Mouse (Mus musculus): ENCODE measurements at regions not wholly inside any gene's neighbourhood (a gene's known extent, or its start where the extent isn't known, plus 50 kb on each side); places are given as distances from the start of the nearest gene placed in this dataset.
"Not testable (repeated sequence)": the region's sequence is repeated elsewhere in the genome, so short reads cannot be mapped to it uniquely, and the experiment has no call there.

DNA sequence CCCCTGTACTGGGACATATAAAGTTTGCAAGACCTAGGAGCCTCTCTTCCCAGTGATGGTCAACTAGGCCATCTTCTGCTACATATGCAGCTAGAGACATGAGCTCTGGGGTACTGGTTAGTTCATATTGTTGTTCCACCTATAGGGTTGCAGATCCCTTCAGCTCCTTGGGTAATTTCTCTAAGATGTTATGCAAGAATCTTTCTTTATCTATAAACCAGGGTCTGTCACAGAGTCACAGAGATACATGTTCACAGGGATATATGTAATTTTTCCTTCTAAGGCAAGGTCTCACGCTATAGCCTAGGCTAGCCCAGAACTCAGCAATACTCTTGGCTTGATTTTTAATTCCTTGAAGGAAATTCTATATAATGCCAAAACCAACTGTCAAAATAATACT, 56.9 kb downstream of the Zfp36l1 start:
- not testable (repeated sequence) for DNase-seq (ENCODE audit: low read depth, low spot score)

DNA sequence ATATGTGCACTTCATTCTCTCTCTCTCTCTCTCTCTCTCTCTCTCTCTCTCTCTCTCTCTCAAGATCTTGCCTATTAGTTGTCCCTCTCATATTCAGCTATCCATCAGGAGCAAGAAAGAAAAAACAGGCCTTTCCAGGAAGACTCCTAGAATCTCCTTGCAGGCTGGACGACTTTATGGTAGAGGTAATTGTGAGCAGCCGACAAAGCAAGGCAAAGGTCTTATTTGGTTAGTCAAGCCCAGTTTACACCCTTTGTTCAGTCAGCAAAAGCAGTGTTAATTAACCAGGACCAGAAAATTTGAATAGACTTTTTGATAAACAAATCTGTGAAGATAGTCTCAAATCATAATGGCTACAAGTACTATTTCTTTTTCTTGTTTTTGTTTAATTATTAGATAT, 57.4 kb downstream of the Zfp36l1 start:
- no peak for DNase-seq (ENCODE audit: low read depth, low spot score)

DNA sequence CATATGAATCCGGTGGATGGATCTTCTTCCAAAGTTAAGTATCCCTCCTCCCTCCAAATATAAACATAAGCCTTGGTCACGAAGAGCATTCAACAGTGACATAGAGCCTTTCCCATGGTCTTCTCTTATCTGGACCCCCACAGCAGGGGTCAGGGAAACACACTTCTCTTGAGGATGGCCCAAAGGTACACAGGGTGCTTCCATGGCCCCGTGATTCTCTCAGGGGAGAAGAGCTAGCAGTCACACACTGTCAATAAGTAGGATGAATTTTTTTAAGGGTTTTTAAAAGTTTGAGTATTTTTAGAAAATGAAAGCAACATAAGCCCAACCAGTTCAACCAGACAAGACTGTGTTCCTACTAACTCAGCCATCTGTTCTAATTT, 58.2 kb downstream of the Zfp36l1 start:
- no peak for DNase-seq (ENCODE audit: low read depth, low spot score)

DNA sequence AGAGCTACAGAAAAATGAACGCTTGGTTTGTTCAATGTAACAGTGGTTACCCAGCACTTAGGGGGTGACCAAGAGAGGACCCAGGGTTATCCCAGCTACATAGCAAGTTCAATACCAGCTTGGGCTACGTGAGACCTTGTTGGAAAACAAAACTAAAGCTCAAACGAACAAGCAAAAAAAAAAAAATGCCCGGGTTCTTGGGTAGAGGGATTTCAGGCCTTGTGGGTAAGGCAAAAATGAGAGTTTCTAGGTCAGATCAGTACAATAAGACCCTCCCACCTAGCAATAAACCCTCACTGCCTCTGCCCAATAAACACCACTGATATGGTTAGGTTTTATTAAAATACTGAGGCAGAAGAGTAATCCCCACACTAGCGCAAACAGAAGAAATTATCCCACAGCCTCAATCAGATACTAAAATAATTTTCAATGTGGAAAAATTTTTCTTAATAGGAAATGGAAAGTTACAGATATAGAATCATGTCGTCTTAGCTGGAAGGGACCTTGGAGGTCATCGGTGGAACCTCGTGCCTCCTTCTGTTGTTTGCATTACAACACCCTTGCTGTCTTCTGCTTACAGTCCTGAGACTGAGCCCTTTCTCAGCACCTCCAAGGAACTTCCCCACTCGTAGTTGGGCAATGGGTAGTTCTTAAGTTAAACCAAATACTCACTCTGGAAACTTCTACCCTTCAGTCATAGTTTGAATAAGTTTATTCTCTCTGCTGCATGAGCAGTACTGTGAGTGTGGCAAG, 58.7 kb downstream of the Zfp36l1 start:
- no peak for DNase-seq (ENCODE audit: low read depth, low spot score)

DNA sequence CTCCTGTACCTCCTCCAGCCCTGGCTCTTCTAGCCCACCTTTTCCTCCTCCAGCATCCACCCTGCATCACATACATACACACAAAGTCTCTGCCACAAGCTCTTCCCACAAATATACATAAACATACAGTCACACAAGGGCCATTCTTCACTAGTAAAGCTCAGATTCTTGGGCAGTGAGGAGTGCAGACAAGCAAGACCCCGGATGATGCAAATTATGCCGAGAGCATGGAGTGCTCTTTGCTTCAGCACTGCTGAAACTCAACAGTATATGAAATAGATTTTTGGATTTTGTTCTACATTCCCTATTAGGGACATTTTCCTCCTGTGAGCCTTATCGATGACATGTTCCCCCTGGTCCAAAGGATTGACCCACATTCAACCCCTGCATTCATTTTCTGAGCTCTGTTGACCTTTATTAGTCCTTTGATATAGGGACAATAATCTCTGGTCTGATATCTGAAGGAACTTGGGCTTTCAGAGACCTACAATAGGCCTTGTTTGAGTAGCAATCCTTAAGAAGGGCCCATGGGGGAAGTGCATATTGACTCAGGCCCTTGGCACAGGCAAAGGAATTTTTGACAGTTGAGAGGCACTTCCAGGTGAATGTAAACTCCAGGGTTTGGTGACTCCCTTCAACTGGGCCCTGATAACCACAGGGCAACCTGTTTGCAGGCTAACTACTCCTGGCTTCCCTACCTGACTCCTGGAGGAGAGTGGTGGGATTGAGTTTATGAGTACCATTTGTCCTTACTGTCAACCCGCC, 64.4 kb downstream of the Zfp36l1 start:
- no peak for DNase-seq (ENCODE audit: low read depth, low spot score)

DNA sequence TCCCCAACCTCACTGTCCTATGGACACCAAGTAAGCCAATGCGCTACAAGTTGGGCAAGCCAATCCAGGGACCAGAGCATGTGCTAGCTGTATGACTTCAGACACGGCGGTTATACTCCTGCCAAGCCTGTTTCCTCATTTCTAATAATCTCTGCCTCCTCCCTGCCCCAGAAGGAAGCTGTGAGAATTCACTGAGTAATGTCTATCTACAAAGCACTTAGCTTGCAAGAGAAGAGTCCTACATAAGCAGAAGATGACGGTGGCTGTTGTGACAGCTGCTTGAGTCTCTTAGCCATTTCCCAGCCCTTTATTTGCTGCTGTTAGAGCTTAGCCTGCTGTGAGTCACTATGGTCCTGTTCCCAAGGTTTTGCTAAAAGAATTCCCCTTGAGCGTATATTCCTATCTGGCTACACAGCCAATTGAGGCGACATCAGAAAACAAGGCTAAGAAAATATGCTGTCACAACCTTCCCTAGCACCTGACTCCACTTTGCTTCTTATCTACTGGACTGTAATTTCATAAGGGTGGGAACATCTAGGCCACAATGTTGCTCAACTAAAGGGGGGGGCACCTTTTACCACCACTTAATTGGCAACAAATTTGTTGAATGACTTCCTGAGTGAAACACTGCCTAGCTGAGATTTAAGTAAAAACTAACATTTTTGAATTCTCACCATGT, 66.0 kb downstream of the Zfp36l1 start:
- no peak for DNase-seq (ENCODE audit: low read depth, low spot score)

DNA sequence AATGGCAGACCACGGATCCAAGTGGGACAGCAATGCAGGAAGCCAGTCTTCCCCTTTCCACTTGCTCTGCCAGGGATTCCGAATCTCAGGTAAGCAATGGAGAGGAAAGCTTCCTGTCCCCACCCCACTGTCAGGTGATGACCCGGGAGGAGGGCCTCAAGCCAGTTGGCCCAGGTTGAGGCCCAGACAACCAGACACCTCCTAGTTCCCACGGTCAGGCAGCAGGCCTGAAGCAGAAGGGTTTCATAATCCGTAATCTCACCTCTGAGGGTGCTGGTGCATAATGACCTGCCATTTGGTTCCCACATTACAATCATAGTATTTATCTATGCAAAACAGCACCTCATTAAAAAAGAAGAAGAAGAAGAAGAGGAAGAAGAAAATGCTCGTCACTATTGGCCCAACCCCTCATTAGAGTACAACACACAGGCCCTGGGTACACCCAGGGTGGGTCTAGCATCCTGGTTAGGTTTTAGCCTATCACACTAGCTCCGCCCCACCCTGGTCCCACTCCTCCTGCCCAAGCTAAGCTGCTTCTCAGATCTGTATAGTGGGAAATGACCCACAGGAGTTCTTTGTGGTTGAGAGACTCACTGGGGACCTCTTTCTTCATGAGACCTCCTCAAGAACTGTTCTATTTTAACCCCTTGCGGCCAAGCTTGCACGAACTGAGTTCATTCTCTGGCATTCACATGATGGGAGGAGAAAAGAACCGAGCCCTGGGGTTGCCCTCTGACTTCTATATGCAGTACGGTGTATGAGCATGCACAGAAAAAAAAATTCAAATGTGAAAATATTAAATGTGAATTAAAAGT, 71.1 kb downstream of the Zfp36l1 start:
- DNase-seq (ENCODE audit: low read depth, low spot score): no peak

DNA sequence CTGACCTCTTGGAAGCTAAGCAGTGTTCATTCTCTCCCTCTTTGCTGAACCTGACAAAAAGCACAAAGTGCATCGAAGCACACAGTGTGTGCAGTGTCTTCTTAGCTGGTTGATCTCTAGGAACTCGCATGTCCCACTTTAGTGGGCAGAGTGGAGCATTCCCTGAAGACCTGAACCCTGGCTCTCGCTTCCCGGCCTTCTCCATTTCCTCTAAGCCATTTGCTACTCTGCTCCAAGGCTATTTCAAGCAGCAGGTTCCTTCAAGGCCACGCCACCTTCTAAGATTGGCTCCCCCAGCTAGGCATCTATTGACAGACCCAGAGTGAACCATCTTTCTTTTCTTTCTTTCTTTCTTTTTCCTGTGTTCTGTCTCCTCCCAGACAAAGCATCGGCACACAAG, 71.8 kb downstream of the Zfp36l1 start:
- DNase-seq (ENCODE audit: low read depth, low spot score): no peak

DNA sequence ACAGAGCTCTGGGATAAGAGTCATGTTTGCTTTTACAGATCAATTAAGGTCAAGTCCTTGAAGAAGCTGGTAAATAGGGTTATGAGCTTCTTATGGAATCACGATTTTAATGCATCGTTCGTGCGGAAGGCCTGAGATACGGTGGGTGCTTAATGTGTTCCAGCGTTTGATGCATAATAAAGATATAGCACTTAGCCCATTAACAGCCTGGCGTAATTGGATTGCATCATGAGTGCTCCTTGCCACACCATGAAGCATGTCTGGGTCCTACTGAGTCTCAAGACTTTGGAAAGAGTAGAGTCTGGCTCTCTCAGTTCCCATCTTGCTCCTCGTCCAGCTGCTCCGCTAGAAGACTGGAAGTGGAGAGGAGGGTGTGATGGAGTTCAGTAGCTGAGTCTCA, 72.6 kb downstream of the Zfp36l1 start:
- no peak for DNase-seq (ENCODE audit: low read depth, low spot score)

DNA sequence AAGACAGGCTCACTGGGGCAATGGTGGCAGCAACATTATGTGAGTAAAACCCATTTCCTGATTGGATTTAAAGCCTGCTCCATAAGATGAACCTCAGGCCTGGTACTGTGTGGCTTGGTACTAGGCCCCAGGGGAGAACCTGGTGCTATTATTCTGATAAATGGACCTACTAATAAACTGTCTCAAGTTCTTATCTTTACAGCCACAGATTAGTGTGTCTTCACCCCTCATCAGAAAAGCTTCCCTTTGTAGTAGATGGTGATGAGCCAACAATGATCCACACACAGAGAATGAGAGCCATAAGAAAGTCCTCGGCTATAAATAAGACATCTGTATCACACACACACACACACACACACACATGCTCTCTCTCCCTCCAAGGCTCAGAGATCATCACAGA, 73.7 kb downstream of the Zfp36l1 start:
- DNase-seq (ENCODE audit: low read depth, low spot score): no peak

DNA sequence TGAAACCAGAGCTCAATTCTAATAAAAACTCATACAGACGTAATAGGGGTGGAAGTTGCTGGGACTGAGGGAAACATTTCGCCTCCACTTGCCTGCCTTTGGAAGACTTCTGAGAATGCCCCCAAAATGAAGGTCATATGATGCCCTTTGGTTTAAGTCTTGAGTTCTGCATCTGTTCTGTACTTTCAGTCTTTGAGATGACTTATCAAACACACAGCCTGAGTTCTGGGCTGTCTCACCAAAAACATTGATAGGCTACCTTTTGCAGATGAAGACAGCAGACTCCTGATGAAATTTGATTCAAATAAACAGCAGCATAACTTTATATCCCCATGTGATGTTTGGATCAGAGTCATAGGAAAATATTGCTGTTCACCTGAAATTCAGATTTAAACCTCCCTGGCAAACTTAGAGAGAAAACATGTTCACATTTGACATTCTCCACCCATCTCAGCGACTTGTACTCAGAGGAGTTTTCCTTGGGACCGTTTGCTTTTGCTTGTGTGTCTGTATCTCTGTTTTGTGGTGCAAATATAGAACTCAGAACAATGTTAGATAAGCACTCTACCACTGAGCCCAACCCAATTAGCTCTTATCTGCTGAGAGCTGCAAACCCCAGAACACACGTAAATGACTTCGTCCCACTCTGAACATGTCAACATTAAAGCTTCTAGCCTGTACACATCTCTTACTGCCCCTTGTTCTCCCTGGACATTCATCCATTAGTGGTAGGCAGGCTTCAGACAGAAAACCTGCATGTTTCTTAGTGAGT, 77.1 kb downstream of the Zfp36l1 start:
- no peak for DNase-seq (ENCODE audit: low read depth, low spot score)

DNA sequence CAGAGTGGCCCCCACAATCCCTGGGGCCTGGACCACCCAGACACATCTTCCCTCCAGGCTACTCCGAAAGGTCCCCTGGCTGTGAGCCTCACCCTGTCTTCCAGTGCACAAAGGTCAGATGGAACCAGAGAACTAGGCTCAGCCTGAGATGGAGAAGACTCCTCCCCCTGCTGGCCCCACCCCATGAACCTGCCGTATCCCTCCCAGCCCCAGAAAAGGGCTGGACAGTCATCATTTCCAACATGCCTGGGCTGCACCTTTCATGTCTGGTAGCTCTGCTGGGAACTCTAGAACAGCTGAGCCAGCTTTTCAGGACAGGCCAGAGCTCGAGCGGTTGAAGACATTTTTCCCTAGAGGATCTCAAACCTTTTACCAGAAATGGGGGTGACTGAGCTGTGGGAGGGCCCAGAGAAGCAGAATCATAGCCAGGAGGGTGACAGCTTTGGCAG, 77.8 kb downstream of the Zfp36l1 start:
- no peak for DNase-seq (ENCODE audit: low read depth, low spot score)

DNA sequence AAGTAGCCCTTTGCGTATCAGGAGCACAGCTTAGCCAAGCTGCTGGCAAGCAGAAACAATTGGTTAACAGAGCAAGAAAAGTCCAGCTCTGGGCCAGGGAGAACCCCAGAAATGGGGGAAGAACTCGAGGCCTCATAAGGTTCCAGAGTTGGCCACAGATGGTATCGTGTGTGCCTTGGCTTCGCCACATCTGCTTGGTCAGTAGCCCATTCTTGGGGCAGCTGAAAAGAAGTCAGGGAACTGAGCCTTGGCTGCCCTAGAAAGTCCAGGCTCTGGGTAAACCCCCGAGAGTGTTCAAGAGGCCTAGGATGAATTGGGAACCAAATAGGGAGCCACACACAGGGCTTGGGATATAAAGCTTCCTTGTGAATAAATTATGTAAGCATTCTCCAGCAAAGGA, 78.7 kb downstream of the Zfp36l1 start:
- no peak for DNase-seq (ENCODE audit: low read depth, low spot score)

DNA sequence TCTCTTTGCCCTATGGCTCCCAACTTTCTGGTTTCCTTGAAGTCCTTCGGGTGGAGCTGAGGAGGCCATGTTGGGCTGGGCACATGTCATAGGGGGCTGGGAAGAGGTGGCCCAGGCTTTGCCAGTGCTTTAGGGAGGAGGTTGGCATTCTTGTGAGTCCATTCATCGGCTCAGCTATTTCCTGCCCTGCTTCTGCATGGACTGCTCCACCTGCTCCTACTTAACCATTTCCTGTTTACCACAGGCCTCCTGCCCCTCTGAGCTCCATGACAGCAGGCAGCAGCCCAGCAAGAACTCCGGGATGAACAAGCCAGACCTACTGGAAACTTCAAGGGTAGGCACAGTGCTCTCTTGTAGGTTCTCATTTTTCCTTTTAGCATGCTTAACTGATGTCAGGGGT, 80.3 kb downstream of the Zfp36l1 start:
- DNase-seq (ENCODE audit: low read depth, low spot score): no peak

DNA sequence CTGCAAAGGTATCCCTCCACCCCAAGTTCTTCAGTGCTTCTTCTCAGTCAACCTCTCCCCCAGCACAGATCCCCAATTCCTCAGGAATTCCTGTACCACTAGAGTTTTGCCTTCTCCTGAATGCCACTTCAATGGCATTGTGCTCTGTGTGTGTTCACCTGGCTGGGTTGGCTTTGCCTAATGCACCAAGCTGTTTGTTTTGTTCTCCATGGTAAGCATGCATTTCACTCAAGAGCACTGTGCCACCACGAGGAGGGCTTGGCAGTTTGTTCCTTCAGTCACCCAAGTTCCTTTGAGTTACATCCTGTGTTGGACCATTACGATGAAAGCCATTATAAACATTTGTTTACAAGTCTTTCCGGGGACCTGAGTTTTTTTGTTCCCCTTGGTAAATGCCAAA, 84.5 kb downstream of the Zfp36l1 start:
- no peak for DNase-seq (ENCODE audit: low read depth, low spot score)

DNA sequence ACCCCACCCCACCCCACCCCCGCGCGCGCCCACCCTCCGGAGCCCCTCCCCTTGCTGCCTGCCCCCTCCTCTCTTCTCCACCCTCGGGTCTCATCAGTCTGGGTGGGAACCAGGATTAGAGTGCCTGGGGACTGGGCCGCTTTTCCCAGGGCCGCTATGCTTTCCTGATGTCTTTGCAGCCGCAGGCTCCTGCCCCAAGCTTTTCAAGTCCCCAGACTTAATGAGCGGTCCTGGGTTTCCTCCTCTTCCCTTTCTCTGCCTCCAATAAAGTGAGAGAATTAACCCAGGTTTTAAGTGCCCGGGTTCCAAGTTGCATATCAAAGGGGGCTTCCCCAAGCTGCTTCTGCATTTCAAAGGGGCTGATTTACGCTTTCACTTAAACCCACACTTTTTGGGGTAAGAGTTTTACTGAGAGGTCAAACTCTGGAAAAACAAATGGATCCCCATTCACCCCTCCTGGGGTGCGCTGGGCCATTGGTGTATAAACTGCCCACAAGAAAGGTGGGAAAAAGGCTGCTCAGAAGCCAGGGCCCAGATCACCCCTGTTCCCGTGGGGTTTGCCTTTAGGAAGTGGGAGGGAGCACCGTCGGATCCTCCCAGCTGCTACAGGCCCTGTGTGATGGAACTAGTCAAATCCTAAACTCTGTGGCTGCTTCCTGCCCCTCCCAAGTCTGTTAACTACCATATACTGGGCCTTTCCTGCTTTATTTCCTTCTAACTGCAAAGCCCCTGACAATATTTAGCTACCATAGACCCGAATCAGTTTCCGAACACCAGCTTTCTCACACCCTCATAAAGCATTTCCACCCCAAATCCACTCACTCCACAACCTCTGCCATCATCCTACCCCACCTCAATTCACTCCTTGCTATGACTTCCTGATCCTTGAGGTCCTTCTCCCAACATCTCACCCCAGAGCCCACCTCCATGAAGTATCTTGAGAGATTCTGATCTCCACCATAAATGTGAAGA, 89.4 kb downstream of the Zfp36l1 start:
- DNase-seq (ENCODE audit: low read depth, low spot score): no peak

DNA sequence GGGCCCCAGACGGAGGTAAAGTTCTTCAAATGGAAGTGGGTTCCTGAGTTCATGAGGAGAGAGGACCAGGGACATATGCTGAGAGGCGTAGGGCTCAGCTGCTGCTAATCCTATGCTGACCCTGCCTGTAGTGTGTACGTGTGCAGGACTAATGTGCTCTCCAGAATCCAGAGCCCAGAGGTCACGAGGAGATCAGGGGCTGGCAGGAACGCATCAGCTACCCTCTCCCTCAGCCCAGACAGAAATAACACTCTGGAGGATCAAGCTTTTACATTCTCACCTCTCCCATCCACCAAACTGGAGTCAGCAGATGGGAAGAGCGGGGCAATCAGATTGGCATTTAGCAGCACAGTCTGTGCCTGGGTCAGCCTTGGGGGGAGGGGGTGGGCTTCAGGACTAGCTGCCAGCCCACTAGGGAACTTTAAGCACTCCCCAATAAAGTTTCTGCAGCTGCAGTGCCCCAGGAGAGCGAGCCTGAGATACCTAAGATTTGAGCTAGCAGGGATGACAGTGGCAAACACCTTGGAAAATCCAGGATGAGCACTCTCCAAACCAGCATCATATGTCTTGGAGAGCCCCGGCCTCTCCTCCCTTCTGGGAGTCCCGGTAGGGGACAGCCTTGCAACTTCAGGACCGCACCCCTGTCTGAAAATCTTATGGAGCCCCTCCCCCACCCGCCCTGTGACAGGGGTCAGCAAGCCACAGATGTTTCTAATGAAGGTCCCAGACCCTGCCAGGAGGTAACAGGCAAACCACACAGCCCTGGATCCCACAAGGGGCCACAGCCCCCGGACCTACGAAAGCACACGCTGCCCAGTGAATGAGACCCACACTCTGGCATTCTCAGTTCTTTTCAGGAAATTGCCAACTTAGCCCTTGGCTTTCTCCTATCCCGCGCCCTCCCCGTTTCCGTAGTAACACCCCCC, 90.4 kb downstream of the Zfp36l1 start:
- DNase-seq (ENCODE audit: low read depth, low spot score): no peak

DNA sequence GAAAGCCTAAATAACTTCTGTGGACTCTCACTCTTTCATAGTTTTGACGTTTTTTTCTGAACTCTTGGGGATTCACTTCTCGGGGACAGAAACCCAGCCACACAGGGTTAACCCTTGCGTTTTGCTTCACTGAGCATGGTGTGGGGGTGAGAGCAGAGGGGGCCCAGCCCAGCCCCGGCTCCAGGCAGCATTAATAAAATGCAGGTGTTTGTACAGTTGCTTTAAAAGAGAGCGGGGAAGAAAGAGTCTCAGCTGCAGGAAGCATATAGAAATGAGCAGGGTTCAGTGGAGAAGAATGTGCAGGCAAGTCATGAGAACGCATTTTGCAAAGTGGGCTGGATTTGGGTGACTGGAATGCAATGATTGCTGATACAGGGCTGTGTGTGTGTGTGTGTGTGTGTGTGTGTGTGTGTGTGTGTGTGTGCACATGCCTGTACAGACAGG, 91.8 kb downstream of the Zfp36l1 start:
- no peak for DNase-seq (ENCODE audit: low read depth, low spot score)

DNA sequence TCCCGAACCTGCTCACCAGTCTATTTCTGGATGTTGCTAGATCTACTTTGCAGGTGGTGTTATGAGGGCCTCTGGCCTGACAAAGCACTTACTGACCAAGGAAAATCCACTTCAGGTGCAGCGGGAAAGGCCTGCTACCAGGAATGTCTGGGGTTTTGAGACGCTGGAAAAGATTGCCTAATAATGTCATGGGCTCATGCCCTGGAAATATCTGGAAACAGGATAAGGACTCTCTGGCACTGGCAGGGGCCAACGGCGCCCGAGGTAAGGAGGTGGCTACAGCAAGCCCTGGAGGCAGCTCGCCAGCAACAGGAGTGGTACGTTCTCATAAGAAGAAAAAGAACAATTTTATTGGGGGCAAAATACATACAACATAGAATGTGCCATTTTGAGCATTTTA, 94.7 kb downstream of the Zfp36l1 start:
- no peak for DNase-seq (ENCODE audit: low read depth, low spot score)
